In the genomic region with DNA sequence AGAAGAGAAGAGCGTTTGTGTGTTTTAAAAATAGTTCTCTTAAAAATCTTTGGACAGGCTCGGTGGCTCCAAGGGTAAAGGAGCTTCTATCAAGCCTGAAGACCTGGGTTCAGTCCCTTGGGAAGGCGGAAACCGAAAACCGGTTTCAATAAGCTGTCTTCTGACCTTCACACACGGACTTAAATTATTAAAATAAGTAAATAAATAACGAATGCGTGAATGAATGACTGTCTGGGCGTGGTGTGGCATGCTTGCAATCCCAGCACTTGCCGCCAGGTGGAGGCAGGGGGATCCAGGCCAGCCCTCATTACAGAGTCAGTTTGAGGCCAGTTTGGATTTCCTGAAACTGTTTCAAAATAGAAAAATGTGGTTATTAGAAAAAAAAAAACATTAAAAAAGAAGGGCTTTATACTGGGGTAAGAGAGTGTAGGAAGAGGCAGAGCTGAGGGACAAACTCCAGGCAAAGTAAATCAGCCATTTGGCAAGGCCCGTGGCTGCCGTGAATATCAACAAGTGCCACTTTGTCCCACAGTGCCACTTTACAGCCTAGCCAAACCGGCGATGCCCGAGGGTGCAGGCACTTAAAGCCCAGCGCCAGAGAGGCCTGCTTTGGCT, we compare ENCODE assay signal across 8 mouse cellular contexts. TPM values are rescaled to one million over a fixed set of nuclear protein-coding genes. Genes with fewer than 3 reads are reported as not detected.
DNase-seq lines count a peak whose midpoint lies in the region; ATAC-seq lines count a peak whose summit lies in the region.

No protein-coding gene starts in this region.

- peaks cover 5% of the 10 kb centered on the region; the same call in 1 of the 2 replicates for H3K4me1 ChIP-seq in hindbrain, embryonic 12.5 days

- peak; percentile 90 for DNase-seq in NIH3T3 (ENCODE audit: low read depth)
- DNase-seq in cerebellum, postnatal 10 days: peak; percentile 91 to 94
- DNase-seq in frontal cortex, postnatal 10 days (ENCODE audit: low spot score in 2 of 2): peak; percentile 52 to 77
- DNase-seq in layer of hippocampus, postnatal 14 days (ENCODE audit: low spot score in 2 of 2): peak; percentile 78 to 84
- DNase-seq in lung, postnatal 14 days: peak; percentile 87
- peak; percentile 91 for DNase-seq in retina, embryonic 14.5 days (ENCODE audit: low spot score)
- DNase-seq in urinary bladder, adult 2 months (ENCODE audit: low spot score): peak; percentile 77

- WGBS in hindbrain, embryonic 12.5 days: 2% methylated on average over 16 of the region's 16 CpGs

- peak overlapping the region; percentile 48 for H3K4me3 ChIP-seq in hindbrain, embryonic 12.5 days

- peak; percentile 61 for ATAC-seq in hindbrain, embryonic 12.5 days (ENCODE audit: low FRiP score)

- H3K9ac ChIP-seq in hindbrain, embryonic 12.5 days: peak overlapping the region; percentile 63

- no peaks in the 10 kb centered on the region for H3K9me3 ChIP-seq in hindbrain, embryonic 12.5 days (replicated peaks)

- peak overlapping the region; percentile 72 for H3K27ac ChIP-seq in hindbrain, embryonic 12.5 days

- no peaks in the 10 kb centered on the region for H3K27me3 ChIP-seq in hindbrain, embryonic 12.5 days

- 0 out of 2 replicates have a peak, but pooled peaks cover 3% of the 10 kb centered on the region for H3K36me3 ChIP-seq in hindbrain, embryonic 12.5 days

- H3K4me2 ChIP-seq in hindbrain, embryonic 12.5 days (replicated peaks): peak overlapping the region; percentile 83

RNA-seq across cellular contexts. Expression of a gene that starts 38.9 kb away (rescaled TPM):
- 3,262 and 3,359 TPM in 2 replicates for polyA plus RNA-seq in hindbrain, embryonic 12.5 days (2016; fragmentation: Nextera tagmentation; extraction: Ambion mirVana)
- 1,000 to 10,000 TPM; 3,391 to 3,794 TPM for total RNA-seq in layer of hippocampus, postnatal 14 days (2021)
- 7,337 and 9,833 TPM in 2 replicates for polyA plus RNA-seq in urinary bladder, adult 2 months (2012; rRNA removed)

RNA-seq across cellular contexts. Expression of a gene that starts 60.0 kb away (rescaled TPM):
- 15.1 and 16.9 TPM in 2 replicates for polyA plus RNA-seq in hindbrain, embryonic 12.5 days (2016; fragmentation: Nextera tagmentation; extraction: Ambion mirVana)
- 10 to 100 TPM; 19.3 to 20.0 TPM for total RNA-seq in layer of hippocampus, postnatal 14 days (2021)
- 11.7 and 12.7 TPM in 2 replicates for polyA plus RNA-seq in urinary bladder, adult 2 months (2012; rRNA removed)

Comparison
In these comparisons a context has a peak if more than half of its experiments do, and no peak if none do; other contexts are left out.
1. Peak in every context shown above with its lines: DNase-seq, ATAC-seq, H3K4me3 ChIP-seq and H3K27ac ChIP-seq.